ENCODE assay signal across 25 mouse cellular contexts in the genomic region with DNA sequence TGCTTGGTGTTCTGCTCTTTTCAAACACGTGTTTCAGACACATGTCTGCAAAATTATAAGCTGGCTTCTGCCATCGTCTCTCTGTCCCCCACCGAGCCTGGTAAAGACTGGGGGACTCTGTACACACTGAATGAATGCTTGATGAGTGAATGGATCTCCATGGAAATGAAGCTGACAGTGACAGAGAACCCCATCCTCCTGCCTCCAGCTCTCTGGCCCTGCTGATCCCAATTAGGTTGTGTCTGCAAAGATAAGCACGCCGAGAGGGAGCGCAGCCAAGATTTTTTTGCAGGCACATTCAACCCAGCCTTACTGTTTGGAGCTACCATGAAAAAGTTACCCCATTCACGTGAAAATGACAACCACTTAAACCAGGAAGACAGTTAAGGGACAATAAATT.
DNase-seq lines count a peak whose midpoint lies in the region; ATAC-seq and TF ChIP-seq lines count a peak whose summit lies in the region.
"Had no signal": no experiment of that assay in that cellular context is flagged by ENCODE, and none has a peak within 500 bp of the region (broad histone marks: within the 10 kb centered on the region; RNA-seq: fewer than 3 reads in every experiment).

No protein-coding gene starts in this region.

- WGBS in forebrain, postnatal 0 days: 34% methylated on average over 7 of the region's 7 CpGs
- 62% methylated on average over 7 of the region's 7 CpGs for WGBS in forebrain, embryonic 12.5 days
- 27% methylated on average over 7 of the region's 7 CpGs for WGBS in hindbrain, embryonic 14.5 days
- WGBS in hindbrain, embryonic 16.5 days: 21% methylated on average over 7 of the region's 7 CpGs
- WGBS in lung, embryonic 14.5 days: 29% methylated on average over 7 of the region's 7 CpGs
- WGBS in lung, adult 2 months: 45% methylated on average over 7 of the region's 7 CpGs

- peak; percentile 51 for ATAC-seq in forebrain, postnatal 0 days
- no peak for ATAC-seq in forebrain, embryonic 12.5 days (ENCODE audit: low FRiP score)
- ATAC-seq in hindbrain, embryonic 14.5 days (ENCODE audit: low FRiP score): no peak; the same call in 1 of the 2 replicates
- no peak for ATAC-seq in hindbrain, embryonic 16.5 days
- no peak for ATAC-seq in lung, embryonic 14.5 days (ENCODE audit: insufficient read depth)
- ATAC-seq: activated CD4-positive, CD25-positive, alpha-beta regulatory T cell, adult 4 months; forebrain, embryonic 16.5 days; intestine, embryonic 15.5 days had no signal

- DNase-seq in forebrain, postnatal 0 days: peak; percentile 33
- peak; percentile 40 for DNase-seq in hindbrain, embryonic 14.5 days (ENCODE audit: low spot score)
- peak; percentile 20 for DNase-seq in lung, embryonic 14.5 days
- DNase-seq in lung, adult 2 months: no peak
- peak; percentile 6 to 16 for DNase-seq in layer of hippocampus, postnatal 36 days
- no peak for DNase-seq in spleen, postnatal 36 days (ENCODE audit: low spot score in 2 of 2)
- DNase-seq: adrenal gland, adult 8-10 months; cerebellum, adult 9-10 months; gastrocnemius, postnatal 14 days; heart, adult 11 months; kidney, adult 8-10 months; kidney, postnatal 14 days; lung, postnatal 4 days; right cerebral cortex, adult 18-20 months; right cerebral cortex, postnatal 4 days; thymus, postnatal 25 days had no signal

- no peak overlapping the region for H3K4me3 ChIP-seq in forebrain, postnatal 0 days (ENCODE audit: low read depth, low read length)
- no peak overlapping the region for H3K4me3 ChIP-seq in forebrain, embryonic 12.5 days (replicated peaks)
- H3K4me3 ChIP-seq in hindbrain, embryonic 14.5 days (replicated peaks; ENCODE audit: low read length): no peak overlapping the region
- H3K4me3 ChIP-seq in hindbrain, embryonic 16.5 days (ENCODE audit: low read length): no peak overlapping the region
- no peak overlapping the region for H3K4me3 ChIP-seq in lung, embryonic 14.5 days (ENCODE audit: low read depth, low read length)
- no peak overlapping the region for H3K4me3 ChIP-seq in lung, adult 2 months (replicated peaks; ENCODE audit: extremely low read depth, low read depth, low read length)
- H3K4me3 ChIP-seq: embryonic facial prominence, embryonic 12.5 days; intestine, embryonic 15.5 days; neural tube, embryonic 15.5 days; stomach, embryonic 15.5 days had no signal

- no peak for TF ChIP-seq CTCF in forebrain, postnatal 0 days (IDR thresholded peaks at IDR 0.05; ENCODE audit: low read depth)
- no peak for TF ChIP-seq CTCF in lung, embryonic 14.5 days (IDR thresholded peaks at IDR 0.05; ENCODE audit: low read depth)
- no peak for TF ChIP-seq CTCF in lung, adult 2 months (IDR thresholded peaks at IDR 0.05; ENCODE audit: insufficient read depth, low read length)

- H3K27me3 ChIP-seq in forebrain, postnatal 0 days (ENCODE audit: insufficient read depth, low read length): no peaks in the 10 kb centered on the region
- H3K27me3 ChIP-seq in forebrain, embryonic 12.5 days: no peaks in the 10 kb centered on the region
- H3K27me3 ChIP-seq in hindbrain, embryonic 14.5 days (ENCODE audit: control insufficient read depth, insufficient read depth, low read length): no peaks in the 10 kb centered on the region
- no peaks in the 10 kb centered on the region for H3K27me3 ChIP-seq in hindbrain, embryonic 16.5 days (replicated peaks; ENCODE audit: control insufficient read depth, insufficient read depth, low read length)
- no peaks in the 10 kb centered on the region for H3K27me3 ChIP-seq in lung, embryonic 14.5 days (ENCODE audit: insufficient read depth, low read length)
- H3K27me3 ChIP-seq: embryonic facial prominence, embryonic 12.5 days; intestine, embryonic 15.5 days; neural tube, embryonic 15.5 days; stomach, embryonic 15.5 days had no signal

- H3K27ac ChIP-seq in forebrain, postnatal 0 days (ENCODE audit: low read depth, low read length): no peak overlapping the region
- no peak overlapping the region for H3K27ac ChIP-seq in forebrain, embryonic 12.5 days
- H3K27ac ChIP-seq in hindbrain, embryonic 14.5 days: no peak overlapping the region
- H3K27ac ChIP-seq in hindbrain, embryonic 16.5 days (ENCODE audit: low read depth, low read length): no peak overlapping the region
- no peak overlapping the region for H3K27ac ChIP-seq in lung, embryonic 14.5 days (ENCODE audit: low read depth)
- H3K27ac ChIP-seq: embryonic facial prominence, embryonic 12.5 days; intestine, embryonic 15.5 days; liver, embryonic 14.5 days; neural tube, embryonic 15.5 days; stomach, embryonic 15.5 days had no signal

- H3K9ac ChIP-seq in forebrain, postnatal 0 days: no peak overlapping the region
- no peak overlapping the region for H3K9ac ChIP-seq in forebrain, embryonic 12.5 days
- no peak overlapping the region for H3K9ac ChIP-seq in hindbrain, embryonic 14.5 days
- H3K9ac ChIP-seq in hindbrain, embryonic 16.5 days (ENCODE audit: low read depth, low read length): no peak overlapping the region
- no peak overlapping the region for H3K9ac ChIP-seq in lung, embryonic 14.5 days
- H3K9ac ChIP-seq: embryonic facial prominence, embryonic 12.5 days; intestine, embryonic 15.5 days; liver, embryonic 14.5 days; neural tube, embryonic 15.5 days; stomach, embryonic 15.5 days had no signal

- no peaks in the 10 kb centered on the region for H3K36me3 ChIP-seq in forebrain, postnatal 0 days (ENCODE audit: insufficient read depth)
- H3K36me3 ChIP-seq in forebrain, embryonic 12.5 days (replicated peaks): no peaks in the 10 kb centered on the region
- H3K36me3 ChIP-seq in hindbrain, embryonic 14.5 days (replicated peaks; ENCODE audit: control insufficient read depth, insufficient read depth): no peaks in the 10 kb centered on the region
- H3K36me3 ChIP-seq in hindbrain, embryonic 16.5 days (ENCODE audit: control insufficient read depth, insufficient read depth, low read length): no peaks in the 10 kb centered on the region
- H3K36me3 ChIP-seq in lung, embryonic 14.5 days (ENCODE audit: insufficient read depth): no peaks in the 10 kb centered on the region
- H3K36me3 ChIP-seq: embryonic facial prominence, embryonic 12.5 days; intestine, embryonic 15.5 days; neural tube, embryonic 15.5 days; stomach, embryonic 15.5 days had no signal

- TF ChIP-seq POLR2A in lung, adult 2 months (IDR thresholded peaks at IDR 0.05; ENCODE audit: borderline replicate concordance, extremely low read depth, low read depth, low read length): no peak

- no peak overlapping the region for H3K4me2 ChIP-seq in forebrain, postnatal 0 days (ENCODE audit: low read depth)
- H3K4me2 ChIP-seq in forebrain, embryonic 12.5 days: no peak overlapping the region
- no peak overlapping the region for H3K4me2 ChIP-seq in hindbrain, embryonic 14.5 days (replicated peaks)
- no peak overlapping the region for H3K4me2 ChIP-seq in hindbrain, embryonic 16.5 days (ENCODE audit: low read length)
- no peak overlapping the region for H3K4me2 ChIP-seq in lung, embryonic 14.5 days
- H3K4me2 ChIP-seq: embryonic facial prominence, embryonic 12.5 days; intestine, embryonic 15.5 days; neural tube, embryonic 15.5 days; stomach, embryonic 15.5 days had no signal

- H3K4me1 ChIP-seq in forebrain, postnatal 0 days (ENCODE audit: insufficient read depth): no peaks in the 10 kb centered on the region
- H3K4me1 ChIP-seq in forebrain, embryonic 12.5 days: peaks cover 5% of the 10 kb centered on the region; the same call in 1 of the 2 replicates
- H3K4me1 ChIP-seq in hindbrain, embryonic 14.5 days (replicated peaks; ENCODE audit: control insufficient read depth, insufficient read depth, low read length): peaks cover 6% of the 10 kb centered on the region; the same call in 1 of the 2 replicates
- no peaks in the 10 kb centered on the region for H3K4me1 ChIP-seq in hindbrain, embryonic 16.5 days (ENCODE audit: control insufficient read depth, insufficient read depth, low read depth, low read length)
- no peaks in the 10 kb centered on the region for H3K4me1 ChIP-seq in lung, embryonic 14.5 days (ENCODE audit: insufficient read depth)
- H3K4me1 ChIP-seq in lung, adult 2 months (ENCODE audit: control insufficient read depth, insufficient read depth, low read length): no peaks in the 10 kb centered on the region
- H3K4me1 ChIP-seq: embryonic facial prominence, embryonic 12.5 days; intestine, embryonic 15.5 days; neural tube, embryonic 15.5 days; stomach, embryonic 15.5 days had no signal

- H3K9me3 ChIP-seq in forebrain, postnatal 0 days (ENCODE audit: low read length): no peaks in the 10 kb centered on the region
- no peaks in the 10 kb centered on the region for H3K9me3 ChIP-seq in forebrain, embryonic 12.5 days
- H3K9me3 ChIP-seq in hindbrain, embryonic 14.5 days (ENCODE audit: control insufficient read depth, low read length): no peaks in the 10 kb centered on the region
- H3K9me3 ChIP-seq in hindbrain, embryonic 16.5 days (ENCODE audit: control insufficient read depth, low read length): no peaks in the 10 kb centered on the region
- no peaks in the 10 kb centered on the region for H3K9me3 ChIP-seq in lung, embryonic 14.5 days (ENCODE audit: low read depth, low read length)
- H3K9me3 ChIP-seq: embryonic facial prominence, embryonic 12.5 days; intestine, embryonic 15.5 days; neural tube, embryonic 15.5 days; stomach, embryonic 15.5 days had no signal

Comparison
In these comparisons a context has a peak if more than half of its experiments do, and no peak if none do; other contexts are left out.
1. DNase-seq: peak in forebrain, postnatal 0 days (single experiment), hindbrain, embryonic 14.5 days (single experiment), lung, embryonic 14.5 days (single experiment) and layer of hippocampus, postnatal 36 days (2 of 2); none in lung, adult 2 months (single experiment) and spleen, postnatal 36 days (0 of 2).